Mouse (Mus musculus) B cell, adult (primary cell): ENCODE measurements around the gene Trim39. TPM values are rescaled to one million over a fixed set of nuclear protein-coding genes. Genes with fewer than 3 reads are reported as not detected.

ENCODE experiments used
- total RNA-seq: library from RNA; stranded (reverse); gene quantifications from 4 replicates; pipeline ENCODE4 v1.2.4, GENCODE M21; 2023; ENCODE audit not compliant: inconsistent age

Trim39 gene
- 83.2 to 83.7 TPM (median 83.4 TPM) in 4 replicates for total RNA-seq

GRCm38 (mm10) chr17:36271586-36272256 is at the start of gene Trim39:
TSS of gene Trim39 (minus strand) at chr17:36272247.

GRCm38 (mm10) chr17:36286390-36286789 is 14.3 kb upstream of the Trim39 start, which contains the start of gene H2-M10.2:
TSS of gene H2-M10.2 (minus strand) at chr17:36286490.

GRCm38 (mm10) chr17:36257969-36258368 is 14.1 kb downstream of the Trim39 start, which contains the start of gene Rpp21:
TSS of gene Rpp21 (minus strand) at chr17:36258069.

Other genes starting within 250 kb of the Trim39 start
- gene H2-T23, start 239.4 kb downstream of the Trim39 start, total RNA-seq = 313 to 352 TPM (median 345 TPM) in 4 replicates
- gene H2-T22, start 229.5 kb downstream of the Trim39 start, total RNA-seq = 87.9 to 100 TPM (median 90.8 TPM) in 4 replicates
- gene Gm6034, start 229.3 kb downstream of the Trim39 start, total RNA-seq = 0.35 to 1.7 TPM (median 0.96 TPM) in 3 of 4 replicates, not detected in the other
- gene Gm11127, start 213.9 kb downstream of the Trim39 start, total RNA-seq = 58.1 to 68.2 TPM (median 65.7 TPM) in 4 replicates
- gene Gm19684, start 150.6 kb downstream of the Trim39 start, total RNA-seq = 0.70 to 2.7 TPM (median 2.0 TPM) in 4 replicates
- 15.0 to 19.5 TPM (median 18.6 TPM) in 4 replicates for gene Gm7030, start 142.8 kb downstream of the Trim39 start, total RNA-seq
- gene Gm8909, start 103.7 kb downstream of the Trim39 start, total RNA-seq = 0.93 TPM in 1 of 4 replicates, not detected in the others
- gene H2-T3, start 82.0 kb downstream of the Trim39 start, total RNA-seq = not detected in 4 replicates
- 64.8 to 74.6 TPM (median 67.0 TPM) in 4 replicates for gene Rpp21, start 14.2 kb downstream of the Trim39 start, total RNA-seq
- gene H2-M10.2, start 14.2 kb upstream of the Trim39 start, total RNA-seq = not detected in 4 replicates
- gene H2-M10.1, start 53.9 kb upstream of the Trim39 start, total RNA-seq = not detected in 4 replicates
- not detected in 4 replicates for gene H2-M10.3, start 96.2 kb upstream of the Trim39 start, total RNA-seq
- not detected in 4 replicates for gene H2-M10.4, start 190.1 kb upstream of the Trim39 start, total RNA-seq